Mouse (Mus musculus) spleen, adult 2 months (tissue): ENCODE measurements at regions not wholly inside any gene's neighbourhood (a gene's known extent, or its start where the extent isn't known, plus 50 kb on each side); places are given as distances from the start of the nearest gene placed in this dataset.

Experiments
- DNase-seq, 2 experiments: peaks; one replicate each; pipeline versions ENCODE4 v3.0.0 to v3.0.0-alpha.2; 2012 to 2021; ENCODE audit warnings: low spot score in 2 of 2, low read depth in 1 of 2
- H3K27ac ChIP-seq: fragments of 200-500 bp; 2 replicates; pipeline ENCODE4 v1.5.1; 2012; ENCODE audit warnings: low read length, inconsistent platforms; ENCODE audit not compliant: insufficient read depth
- H3K27me3 ChIP-seq: fragments of 200-500 bp; 2 replicates; pipeline ENCODE4 v1.6.1; 2012; ENCODE audit warnings: mild to moderate bottlenecking, moderate library complexity, low read length, inconsistent platforms; ENCODE audit not compliant: control insufficient read depth, insufficient read depth
- H3K36me3 ChIP-seq: fragments of 200-500 bp; 2 replicates; pipeline ENCODE4 v1.6.1; 2012; ENCODE audit warnings: mild to moderate bottlenecking, low read length, inconsistent platforms; ENCODE audit not compliant: control insufficient read depth, insufficient read depth
- H3K4me1 ChIP-seq: fragments of 200-500 bp; 2 replicates; pipeline ENCODE4 v1.6.1; 2011; ENCODE audit warnings: inconsistent platforms; ENCODE audit not compliant: control insufficient read depth, insufficient read depth, insufficient read length
- H3K4me3 ChIP-seq: fragments of 200-500 bp; 2 replicates; pipeline ENCODE4 v1.5.1; 2011; ENCODE audit warnings: mild to moderate bottlenecking, inconsistent platforms; ENCODE audit not compliant: insufficient read depth, insufficient read length; ENCODE audit errors: extremely low read depth
- CTCF ChIP-seq: fragments of 200-500 bp; IDR thresholded peaks from 2 replicates; pipeline ENCODE4 v1.5.1; 2011; ENCODE audit warnings: mild to moderate bottlenecking, inconsistent platforms; ENCODE audit not compliant: insufficient read depth, insufficient read length, insufficient replicate concordance; ENCODE audit errors: extremely low read depth
- POLR2A ChIP-seq: fragments of 200-500 bp; IDR thresholded peaks from 2 replicates; pipeline ENCODE4 v1.6.1; 2011; ENCODE audit warnings: low read depth, low read length, inconsistent platforms
- WGBS: fragments of 180-500 bp; shearing (Covaris S2); methylation state at CpG from one replicate; pipeline ENCODE4 v1.1.7; 2018; 5-methylcytosine and 5-hydroxymethylcytosine counted together

DNA sequence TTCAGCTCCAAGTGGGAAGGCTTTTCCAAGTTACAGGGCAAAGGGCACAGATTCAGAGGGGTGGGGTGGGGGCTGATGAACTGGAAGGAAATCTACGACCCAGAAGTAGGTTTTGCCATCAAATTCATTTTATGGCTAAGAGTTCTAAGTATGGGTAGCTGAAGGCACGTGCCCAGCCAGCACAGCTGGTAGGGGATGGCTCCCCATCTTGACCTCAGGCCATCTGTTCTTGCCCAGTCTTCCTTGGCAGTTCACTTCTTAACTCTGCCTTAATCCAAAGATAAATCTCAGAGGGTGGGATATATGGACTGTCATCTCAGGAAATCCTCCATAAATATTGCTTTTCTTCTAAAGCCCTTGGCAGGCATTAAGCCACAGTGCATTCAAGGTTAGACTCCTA, 238.3 kb downstream of the H2al1j start:
- Histone ChIP-seq H3K36me3 (no peaks in the 10 kb centered on the region), H3K4me3 (no peak overlapping the region), H3K27me3 (no peaks in the 10 kb centered on the region), H3K4me1 (no peaks in the 10 kb centered on the region), H3K27ac (no peak overlapping the region)
- no peak for DNase-seq
- WGBS, result 79% methylated on average over 2 of the region's 2 CpGs
- TF ChIP-seq CTCF, result no peak
- no peak for TF ChIP-seq POLR2A

DNA sequence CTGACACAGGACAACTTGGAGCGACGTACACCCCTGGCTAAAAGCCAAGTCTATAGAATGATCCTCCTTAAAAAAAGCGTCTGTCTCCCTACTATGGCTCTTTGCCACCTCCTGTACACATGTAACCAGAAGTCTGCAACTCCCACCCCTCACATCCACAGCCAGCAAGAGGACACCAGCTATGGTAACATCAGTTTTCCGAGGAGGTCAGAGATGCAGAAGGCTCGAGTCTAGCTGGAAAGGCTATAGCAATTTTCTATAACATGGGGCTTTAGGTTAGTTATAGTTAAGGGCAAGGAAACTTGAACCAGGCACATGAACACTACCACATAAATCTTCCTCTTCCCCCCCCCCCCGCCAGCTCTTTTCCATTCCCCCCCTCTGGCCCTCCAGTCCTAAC, 240.2 kb downstream of the H2al1j start:
- no peak for TF ChIP-seq POLR2A
- TF ChIP-seq CTCF, result no peak
- H3K27me3 ChIP-seq, result no peaks in the 10 kb centered on the region
- WGBS, result 83% methylated on average over 6 of the region's 6 CpGs
- H3K36me3 ChIP-seq, result no peaks in the 10 kb centered on the region
- H3K27ac ChIP-seq, result no peak overlapping the region
- H3K4me3 ChIP-seq, result no peak overlapping the region
- H3K4me1 ChIP-seq, result no peaks in the 10 kb centered on the region
- DNase-seq, result no peak

DNA sequence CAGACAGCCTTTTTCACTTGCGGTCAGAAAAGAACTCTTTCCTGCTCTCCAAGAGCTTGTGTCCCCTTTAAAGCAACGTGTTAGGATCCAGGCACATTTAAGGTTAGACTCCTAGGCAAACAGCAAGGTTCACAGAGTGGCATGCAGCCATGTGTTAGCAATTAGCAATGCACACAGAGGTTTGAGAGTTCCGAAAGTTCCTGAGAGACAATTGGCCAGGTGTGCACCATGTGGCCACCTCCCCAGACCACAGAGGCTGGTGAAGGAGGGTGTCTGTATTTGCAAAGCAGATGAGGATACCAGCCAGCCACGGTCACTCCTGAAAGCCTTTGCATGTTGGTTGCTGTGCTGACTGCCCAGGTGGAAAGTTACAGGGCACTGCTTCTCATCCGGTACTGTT, 240.6 kb downstream of the H2al1j start:
- no peak overlapping the region for H3K27ac ChIP-seq
- no peak for DNase-seq
- whole genome bisulfite sequencing, result 82% methylated on average over 5 of the region's 5 CpGs
- TF ChIP-seq POLR2A (no peak), CTCF (no peak)
- H3K36me3 ChIP-seq, result no peaks in the 10 kb centered on the region
- no peaks in the 10 kb centered on the region for H3K27me3 ChIP-seq
- H3K4me3 ChIP-seq, result no peak overlapping the region
- no peaks in the 10 kb centered on the region for H3K4me1 ChIP-seq

DNA sequence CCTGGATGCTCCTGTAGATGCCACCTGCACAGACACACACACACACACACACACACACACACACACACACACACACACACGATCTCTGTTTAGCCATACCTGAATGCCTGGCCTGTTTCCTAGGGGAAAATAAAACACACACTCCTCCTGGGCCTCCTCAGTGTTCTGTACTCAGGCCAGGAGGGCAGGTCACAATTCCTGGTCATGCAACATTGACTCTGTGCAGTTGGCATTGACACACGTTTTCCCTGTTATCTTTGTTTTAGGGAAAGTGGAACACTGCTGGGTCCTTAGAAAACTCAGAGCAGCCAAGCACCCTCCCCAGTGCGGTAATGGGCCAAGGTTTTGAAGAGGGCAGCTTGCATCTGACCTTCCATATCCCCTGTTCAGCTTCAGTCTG, 246.7 kb downstream of the H2al1j start:
- no peak overlapping the region for H3K4me3 ChIP-seq
- 81% methylated on average over 3 of the region's 3 CpGs for WGBS
- no peaks in the 10 kb centered on the region for H3K27me3 ChIP-seq
- H3K27ac ChIP-seq, result no peak overlapping the region
- no peak for DNase-seq
- H3K36me3 ChIP-seq, result no peaks in the 10 kb centered on the region
- H3K4me1 ChIP-seq, result no peaks in the 10 kb centered on the region
- TF ChIP-seq CTCF (no peak), POLR2A (no peak)

DNA sequence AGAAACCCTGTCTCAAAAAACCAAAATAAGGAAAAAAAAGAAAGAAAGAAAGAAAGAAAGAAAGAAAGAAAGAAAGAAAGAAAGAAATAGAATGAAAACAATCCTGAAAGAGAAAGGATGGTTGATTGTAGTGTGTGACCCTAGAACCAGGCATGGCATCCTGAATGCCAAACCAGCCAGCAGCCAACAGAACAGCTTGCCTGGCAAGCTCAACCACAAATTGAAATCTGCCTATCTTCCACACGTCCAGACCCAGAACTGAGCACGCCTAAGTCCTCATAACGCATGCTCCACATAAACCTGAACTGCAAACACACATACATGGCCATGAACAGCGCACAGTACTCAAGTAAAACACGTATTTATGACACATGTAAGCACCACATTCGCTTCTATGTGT, 247.9 kb downstream of the H2al1j start:
- Histone ChIP-seq H3K4me3 (no peak overlapping the region), H3K27ac (no peak overlapping the region), H3K4me1 (no peaks in the 10 kb centered on the region), H3K27me3 (no peaks in the 10 kb centered on the region), H3K36me3 (no peaks in the 10 kb centered on the region)
- no peak for TF ChIP-seq CTCF
- no peak for TF ChIP-seq POLR2A
- no peak for DNase-seq
- WGBS, result 91% methylated on average over 6 of the region's 6 CpGs

DNA sequence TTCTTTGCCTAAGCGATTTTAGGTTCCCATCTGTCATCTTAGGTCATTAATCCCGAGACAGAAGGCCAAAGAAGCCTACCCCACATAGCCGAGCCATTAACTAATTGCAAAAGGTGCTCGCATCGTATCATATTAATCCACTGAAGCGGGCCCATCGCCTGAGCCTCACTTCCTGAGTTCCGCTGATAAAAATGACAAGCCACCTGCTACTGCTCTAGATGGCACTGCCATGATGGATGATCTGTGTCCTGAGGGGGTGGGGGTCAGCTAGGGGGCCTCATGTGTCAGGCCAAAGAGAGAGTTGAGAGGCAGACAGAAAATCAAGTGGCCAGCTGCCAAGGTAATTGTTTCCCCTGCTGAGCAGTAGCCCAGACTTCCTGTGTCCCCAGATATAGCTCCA, 248.7 kb downstream of the H2al1j start:
- 78% methylated on average over 8 of the region's 8 CpGs for WGBS

DNA sequence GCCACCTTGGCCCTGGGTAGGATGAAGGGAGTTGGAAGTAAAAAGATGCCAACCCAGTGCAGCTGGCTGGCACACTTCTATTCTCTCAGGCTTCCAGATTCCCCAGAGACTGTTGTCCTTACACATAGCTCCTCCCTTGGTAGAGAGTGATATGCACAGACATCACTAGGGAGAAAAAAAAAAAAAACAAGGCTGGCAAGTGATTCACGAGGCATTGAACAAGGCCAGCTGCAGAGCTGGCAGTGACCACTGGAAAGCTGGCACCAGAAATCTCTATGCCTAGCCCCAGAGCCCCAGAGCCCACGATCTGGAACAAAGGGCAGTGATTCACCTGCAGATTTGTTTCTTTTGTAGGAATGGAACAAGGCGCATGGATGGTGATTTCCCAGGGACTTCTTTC, 249.7 kb downstream of the H2al1j start:
- no peak for DNase-seq
- H3K27ac ChIP-seq, result no peak overlapping the region
- TF ChIP-seq CTCF (no peak), POLR2A (no peak)
- WGBS, result 72% methylated on average over 3 of the region's 3 CpGs
- no peak overlapping the region for H3K4me3 ChIP-seq
- H3K4me1 ChIP-seq, result no peaks in the 10 kb centered on the region
- no peaks in the 10 kb centered on the region for H3K36me3 ChIP-seq
- no peaks in the 10 kb centered on the region for H3K27me3 ChIP-seq

More for the DNA sequence above, 248.7 kb downstream of the H2al1j start:
- TF ChIP-seq CTCF, result no peak
- no peak for TF ChIP-seq POLR2A
- H3K27me3 ChIP-seq, result no peaks in the 10 kb centered on the region
- no peak overlapping the region for H3K4me3 ChIP-seq
- H3K36me3 ChIP-seq, result no peaks in the 10 kb centered on the region
- no peak for DNase-seq
- no peaks in the 10 kb centered on the region for H3K4me1 ChIP-seq
- H3K27ac ChIP-seq, result no peak overlapping the region
